Mouse (Mus musculus) layer of hippocampus, postnatal 14 days (tissue): ENCODE results near the gene Dnm1. TPM values are rescaled to one million over a fixed set of nuclear protein-coding genes. Genes with fewer than 3 reads are reported as not detected.
"Not testable (repeated sequence)": the region's sequence is repeated elsewhere in the genome, so short reads cannot be mapped to it uniquely, and the experiment has no call there.

Experiments used
- DNase-seq, 2 experiments: peaks; one replicate each; pipeline ENCODE4 v3.0.0; 2021 to 2022; ENCODE audit warnings: low spot score in 2 of 2, mixed read lengths in 1 of 2
- total RNA-seq, 2 experiments: library from RNA; stranded (reverse); gene quantifications; 2 replicates each; pipeline ENCODE4 v1.2.3; 2021

Gene Dnm1
- total RNA-seq, 2 experiments from 2014 or later = 1,139 to 1,143 TPM

- no peak for DNase-seq
Measured at GRCm38 (mm10) chr2:32315751-32316150, 37.4 kb downstream of the Dnm1 start.

- no peak for DNase-seq
Measured at GRCm38 (mm10) chr2:32314831-32315230, 38.3 kb downstream of the Dnm1 start.

GRCm38 (mm10) chr2:32312318-32312964 is 40.7 kb downstream of the Dnm1 start:
- peak; percentile 43 to 69 for DNase-seq

DNA sequence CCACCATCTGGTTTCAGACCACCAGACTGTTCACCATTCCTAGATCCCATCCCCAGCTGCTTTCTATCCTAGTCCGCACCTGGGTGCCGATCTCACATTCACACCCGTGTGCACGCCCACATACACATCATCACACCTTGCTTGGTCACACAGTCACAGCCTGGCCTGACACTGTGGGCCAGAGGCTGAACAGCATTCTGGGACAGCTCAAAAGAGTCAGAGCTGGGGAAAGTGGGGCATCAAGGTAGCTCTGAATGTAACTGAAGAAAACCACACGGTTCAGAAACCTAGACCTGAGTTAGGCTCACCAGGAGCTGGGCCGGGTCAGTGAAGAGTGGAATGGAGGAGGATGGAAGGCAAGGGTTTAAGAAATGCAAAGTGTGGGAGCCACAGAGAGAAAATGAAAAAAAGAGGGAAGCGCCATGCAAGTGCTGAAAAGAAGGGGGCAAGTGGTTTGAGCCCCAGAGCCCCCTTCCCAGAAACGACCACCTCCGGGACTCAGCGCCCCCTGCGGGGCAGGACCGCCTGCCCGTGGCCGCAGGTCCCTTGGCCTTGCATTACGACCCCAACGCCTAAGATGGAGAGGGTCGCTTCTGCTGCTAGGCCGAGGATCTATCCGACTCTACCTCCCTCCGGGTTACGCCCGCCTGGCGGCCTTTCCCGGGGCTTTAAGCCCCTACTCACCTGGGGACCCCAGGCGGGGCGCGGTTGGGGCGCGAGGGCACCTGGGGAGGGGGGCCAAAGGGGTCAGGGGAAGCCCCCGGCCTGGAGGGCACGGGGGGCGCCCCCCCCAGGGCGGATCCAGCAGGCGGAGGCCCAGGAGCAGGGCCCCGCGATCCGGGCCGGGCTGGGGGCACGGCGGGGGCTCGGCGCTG is 41.5 kb downstream of the Dnm1 start:
- DNase-seq = no peak

- DNase-seq = no peak
Measured at GRCm38 (mm10) chr2:32310096-32310845, 42.9 kb downstream of the Dnm1 start.

- no peak for DNase-seq
Measured at GRCm38 (mm10) chr2:32308870-32309568, 44.1 kb downstream of the Dnm1 start.

- DNase-seq = peak; percentile 62 to 68
Measured at GRCm38 (mm10) chr2:32307941-32308760, 45.0 kb downstream of the Dnm1 start.

GRCm38 (mm10) chr2:32307247-32307798 is 45.8 kb downstream of the Dnm1 start:
- no peak for DNase-seq

DNA sequence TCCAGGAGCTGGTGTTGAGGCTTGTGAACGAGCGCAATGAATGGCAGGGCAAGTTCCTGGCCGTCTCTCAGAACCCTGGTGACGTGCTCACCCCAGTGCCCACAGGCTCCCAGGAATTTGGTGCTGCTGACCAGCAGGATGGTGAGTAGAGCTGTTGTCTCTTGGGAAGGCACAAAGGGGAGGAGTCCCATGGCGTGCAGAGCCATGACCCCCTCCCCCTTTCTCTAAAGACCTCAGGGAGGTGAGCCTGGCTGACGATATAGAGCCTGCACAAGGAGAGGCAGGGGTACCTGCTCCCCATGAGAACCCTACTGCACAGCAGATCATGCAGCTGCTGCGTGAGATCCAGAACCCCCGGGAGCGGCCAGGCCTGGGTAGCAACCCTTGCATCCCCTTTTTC is 47.0 kb downstream of the Dnm1 start:
- DNase-seq = no peak

DNA sequence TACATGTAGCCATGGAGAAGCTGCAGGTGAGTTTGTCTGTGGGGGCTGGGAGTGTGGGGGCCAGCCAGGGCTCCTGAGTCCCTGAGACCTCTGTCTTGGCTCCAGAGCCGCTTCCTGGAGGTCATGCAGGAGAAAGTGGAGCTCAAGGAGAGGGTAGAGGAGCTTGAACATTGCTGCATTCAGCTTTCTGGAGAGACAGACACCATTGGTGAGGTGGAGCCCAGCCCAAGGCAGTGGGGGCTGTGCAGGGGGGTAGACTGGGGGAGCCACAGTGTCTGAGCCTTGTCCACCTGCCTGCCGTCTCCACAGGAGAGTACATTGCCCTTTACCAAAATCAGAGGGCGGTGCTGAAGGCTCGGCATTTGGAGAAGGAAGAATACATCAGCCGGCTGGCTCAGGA is 47.5 kb downstream of the Dnm1 start:
- no peak for DNase-seq

- peak; percentile 26 to 53 for DNase-seq
Measured at GRCm38 (mm10) chr2:32304145-32304832, 48.8 kb downstream of the Dnm1 start.

- DNase-seq = no peak
Measured at GRCm38 (mm10) chr2:32302952-32303351, 50.2 kb downstream of the Dnm1 start.

DNA sequence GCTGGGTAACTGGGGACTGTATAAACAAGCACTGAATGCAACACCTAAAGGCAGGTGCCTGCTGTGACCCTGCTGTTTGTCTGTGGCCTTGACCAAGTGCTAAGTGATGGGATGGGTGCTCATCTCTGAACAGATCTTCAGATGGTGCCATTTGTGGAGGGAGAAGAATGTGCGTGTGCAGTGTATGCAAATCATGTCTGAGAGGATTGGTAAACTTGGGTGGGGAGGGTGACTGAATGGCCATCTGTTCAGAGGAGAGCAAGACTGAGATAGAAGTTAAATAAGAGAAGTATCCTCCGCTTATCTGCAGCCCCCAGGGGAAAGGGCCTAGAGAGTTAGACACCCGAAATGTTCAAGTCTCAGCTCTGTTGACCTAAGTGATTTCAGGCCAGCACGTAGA is 53.7 kb downstream of the Dnm1 start:
- peak in 1 of 2 experiments; percentile 5 for DNase-seq

GRCm38 (mm10) chr2:32295842-32296241 is 57.3 kb downstream of the Dnm1 start:
- not testable (repeated sequence) for DNase-seq

DNA sequence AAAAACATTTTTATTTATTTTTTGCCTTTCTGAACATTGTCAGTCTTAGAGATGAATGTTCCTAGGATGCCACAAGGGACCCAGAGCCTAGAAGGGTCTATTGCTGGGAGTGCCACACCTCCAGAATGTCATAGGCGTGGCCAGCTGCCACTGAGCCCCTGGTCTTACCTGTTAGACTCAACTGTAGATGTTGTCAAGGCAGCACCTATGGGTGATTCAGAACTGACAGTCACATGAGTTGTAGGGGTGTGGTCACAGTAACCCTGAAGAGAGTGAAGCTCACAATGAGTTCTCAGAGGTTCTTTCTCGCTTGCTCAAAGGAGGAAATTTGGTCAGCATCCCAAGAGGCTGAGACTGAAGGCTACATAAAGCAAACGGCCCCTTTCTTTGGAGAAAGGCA is 57.9 kb downstream of the Dnm1 start:
- DNase-seq = no peak

GRCm38 (mm10) chr2:32294348-32294747 is 58.8 kb downstream of the Dnm1 start:
- no peak for DNase-seq

DNA sequence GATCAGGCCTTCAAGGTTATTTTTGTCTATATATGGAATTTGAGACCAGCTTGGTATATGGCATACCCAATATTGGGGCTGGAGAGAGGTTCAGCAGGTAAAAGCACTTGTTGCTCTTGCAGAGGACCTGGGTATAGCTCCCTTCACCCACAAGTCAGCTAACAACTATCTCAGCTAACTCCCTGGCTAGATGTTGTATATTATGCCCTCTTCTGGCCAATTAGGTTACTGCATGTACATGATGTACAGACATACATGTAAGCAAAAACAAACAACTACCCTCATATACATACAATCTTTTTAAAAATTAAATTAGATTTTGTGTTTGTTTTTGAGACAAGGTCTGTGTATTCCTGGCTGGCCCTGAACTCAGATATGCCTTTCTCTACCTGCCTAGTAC is 63.6 kb downstream of the Dnm1 start:
- DNase-seq = no peak

- DNase-seq = no peak
Measured at GRCm38 (mm10) chr2:32288371-32288931, 64.7 kb downstream of the Dnm1 start.

DNA sequence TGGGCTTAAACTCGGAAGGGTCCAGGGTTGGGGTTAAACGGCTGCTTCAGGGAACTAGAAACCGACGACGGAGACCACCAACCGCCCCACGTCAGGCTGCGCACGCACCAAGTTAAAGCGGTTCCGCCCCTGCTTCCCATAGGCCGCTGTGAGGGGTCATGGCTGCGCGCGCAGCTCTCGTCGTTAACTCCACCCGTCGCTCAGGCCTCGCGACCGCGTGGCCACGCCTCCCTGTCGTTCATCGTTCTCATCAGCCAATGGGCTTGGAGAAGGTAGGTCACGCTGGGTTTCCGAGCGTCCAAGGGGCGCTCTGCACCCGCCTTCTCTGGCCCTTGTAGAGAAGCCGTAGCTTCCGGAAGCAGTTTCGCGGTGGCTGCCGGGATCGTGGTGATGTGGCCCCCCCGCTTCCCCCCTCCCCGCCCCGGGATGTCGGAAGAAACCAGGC is 65.2 kb downstream of the Dnm1 start, which contains the start of gene Swi5:
TSS of gene Swi5 (minus strand) at position 153 of the 445 bp plus-strand sequence.
- DNase-seq = peak; percentile 96 to 98
